Comparison of ENCODE assay signal across 25 mouse cellular contexts in genomic region chr10:29302230-29302629, GRCm38 (mm10).
"Had no signal": no experiment of that assay in that cellular context is flagged by ENCODE, and none has a peak within 500 bp of the region (broad histone marks: within the 10 kb centered on the region; RNA-seq: fewer than 3 reads in every experiment).

No protein-coding gene starts in this region.

- H3K36me3 ChIP-seq: heart, embryonic 10.5 days; heart, embryonic 12.5 days; hindbrain, embryonic 10.5 days; hindbrain, embryonic 12.5 days; intestine, embryonic 15.5 days; kidney, embryonic 15.5 days; limb, embryonic 10.5 days; limb, embryonic 12.5 days; liver, embryonic 13.5 days; liver, embryonic 15.5 days had no signal

- H3K27me3 ChIP-seq: heart, embryonic 12.5 days; hindbrain, embryonic 12.5 days; intestine, embryonic 15.5 days; kidney, embryonic 15.5 days; limb, embryonic 12.5 days; liver, embryonic 13.5 days; liver, embryonic 15.5 days had no signal

- H3K4me1 ChIP-seq: heart, embryonic 10.5 days; heart, embryonic 12.5 days; hindbrain, embryonic 10.5 days; hindbrain, embryonic 12.5 days; intestine, embryonic 15.5 days; kidney, embryonic 15.5 days; limb, embryonic 10.5 days; limb, embryonic 12.5 days; liver, embryonic 13.5 days; liver, embryonic 15.5 days had no signal

- ATAC-seq: hindbrain, embryonic 16.5 days; inflammation-experienced regulatory T-cells, adult 6 months; intestine, embryonic 15.5 days; intestine, postnatal 0 days had no signal

- H3K9me3 ChIP-seq: heart, embryonic 10.5 days; heart, embryonic 12.5 days; hindbrain, embryonic 10.5 days; hindbrain, embryonic 12.5 days; intestine, embryonic 15.5 days; kidney, embryonic 15.5 days; limb, embryonic 10.5 days; limb, embryonic 12.5 days; liver, embryonic 13.5 days; liver, embryonic 15.5 days had no signal

- H3K4me2 ChIP-seq: heart, embryonic 12.5 days; hindbrain, embryonic 12.5 days; hindbrain, embryonic 14.5 days; intestine, embryonic 15.5 days; kidney, embryonic 15.5 days; limb, embryonic 12.5 days; liver, embryonic 11.5 days; liver, embryonic 13.5 days; liver, embryonic 15.5 days had no signal

- H3K27ac ChIP-seq: heart, embryonic 10.5 days; hindbrain, embryonic 10.5 days; hindbrain, embryonic 12.5 days; hindbrain, embryonic 14.5 days; intestine, embryonic 15.5 days; kidney, embryonic 15.5 days; kidney, postnatal 0 days; layer of hippocampus, adult 2 months; left cerebral cortex, adult 2 months; limb, embryonic 10.5 days; limb, embryonic 12.5 days; liver, embryonic 13.5 days; liver, embryonic 15.5 days had no signal

- H3K9ac ChIP-seq: heart, embryonic 12.5 days; hindbrain, embryonic 12.5 days; hindbrain, embryonic 14.5 days; intestine, embryonic 15.5 days; kidney, embryonic 15.5 days; limb, embryonic 12.5 days; liver, embryonic 13.5 days; liver, embryonic 15.5 days had no signal

- H3K4me3 ChIP-seq: heart, embryonic 10.5 days; heart, embryonic 12.5 days; hindbrain, embryonic 10.5 days; hindbrain, embryonic 12.5 days; intestine, embryonic 15.5 days; kidney, embryonic 15.5 days; layer of hippocampus, adult 2 months; left cerebral cortex, adult 2 months; limb, embryonic 10.5 days; limb, embryonic 12.5 days; liver, embryonic 13.5 days; liver, embryonic 15.5 days had no signal

- DNase-seq: gastrocnemius, postnatal 14 days; gastrocnemius, postnatal 36 days; heart, adult 18-20 months; heart, postnatal 10 days; heart, postnatal 4 days; kidney, postnatal 25 days; kidney, postnatal 4 days; liver, embryonic 13.5 days had no signal
